Mouse (Mus musculus): ENCODE data around the gene Pdk2.

Gene Pdk2

GRCm38 (mm10) chr11:95004136-95004936 is 36.8 kb downstream of the Pdk2 start:
- DNase-seq (ENCODE audit: low read depth in 1 of 2, low spot score in 2 of 2): no peak

GRCm38 (mm10) chr11:95002705-95003104 is 38.4 kb downstream of the Pdk2 start:
- no peak for DNase-seq (ENCODE audit: low read depth in 1 of 2, low spot score in 2 of 2)

GRCm38 (mm10) chr11:95001584-95002347 is 39.4 kb downstream of the Pdk2 start:
- no peak for DNase-seq (ENCODE audit: low read depth in 1 of 2, low spot score in 2 of 2)

- peak in 1 of 2 experiments; percentile 38 for DNase-seq (ENCODE audit: low read depth in 1 of 2, low spot score in 2 of 2)
Measured at GRCm38 (mm10) chr11:95001058-95001457, 40.1 kb downstream of the Pdk2 start.

- DNase-seq (ENCODE audit: low read depth in 1 of 2, low spot score in 2 of 2): no peak
Measured at GRCm38 (mm10) chr11:95000548-95000947, 40.6 kb downstream of the Pdk2 start.

- no peak for DNase-seq (ENCODE audit: low read depth in 1 of 2, low spot score in 2 of 2)
Measured at GRCm38 (mm10) chr11:95000128-95000527, 41.0 kb downstream of the Pdk2 start.

- DNase-seq (ENCODE audit: low read depth in 1 of 2, low spot score in 2 of 2): no peak
Measured at GRCm38 (mm10) chr11:94998041-94998531, 43.1 kb downstream of the Pdk2 start.

GRCm38 (mm10) chr11:94997596-94997995 is 43.6 kb downstream of the Pdk2 start:
- DNase-seq (ENCODE audit: low read depth in 1 of 2, low spot score in 2 of 2): no peak

GRCm38 (mm10) chr11:94996984-94997383 is 44.2 kb downstream of the Pdk2 start:
- DNase-seq (ENCODE audit: low read depth in 1 of 2, low spot score in 2 of 2): no peak

GRCm38 (mm10) chr11:94996101-94996500 is 45.1 kb downstream of the Pdk2 start:
- DNase-seq (ENCODE audit: low read depth in 1 of 2, low spot score in 2 of 2): no peak

GRCm38 (mm10) chr11:94994947-94995772 is 46.0 kb downstream of the Pdk2 start:
- DNase-seq (ENCODE audit: low read depth in 1 of 2, low spot score in 2 of 2): no peak

GRCm38 (mm10) chr11:94994208-94994814 is 46.8 kb downstream of the Pdk2 start:
- no peak for DNase-seq (ENCODE audit: low read depth in 1 of 2, low spot score in 2 of 2)

GRCm38 (mm10) chr11:94992754-94993606 is 48.2 kb downstream of the Pdk2 start:
- peak; percentile 56 to 80 for DNase-seq (ENCODE audit: low read depth in 1 of 2, low spot score in 2 of 2)

GRCm38 (mm10) chr11:94992480-94992753 is 48.7 kb downstream of the Pdk2 start:
- no peak for DNase-seq (ENCODE audit: low read depth in 1 of 2, low spot score in 2 of 2)

- DNase-seq (ENCODE audit: low read depth in 1 of 2, low spot score in 2 of 2): no peak
Measured at GRCm38 (mm10) chr11:94991641-94992479, 49.3 kb downstream of the Pdk2 start.

- DNase-seq (ENCODE audit: low read depth in 1 of 2, low spot score in 2 of 2): peak; percentile 68 to 86
Measured at GRCm38 (mm10) chr11:94990749-94991577, 50.2 kb downstream of the Pdk2 start, which contains the start of gene Ppp1r9b. TSS of gene Ppp1r9b (plus strand) at chr11:94991035.

GRCm38 (mm10) chr11:94990102-94990748 is 50.9 kb downstream of the Pdk2 start:
- DNase-seq (ENCODE audit: low read depth in 1 of 2, low spot score in 2 of 2): no peak

GRCm38 (mm10) chr11:94989562-94990017 is 51.6 kb downstream of the Pdk2 start:
- peak in 1 of 2 experiments; percentile 35 for DNase-seq (ENCODE audit: low read depth in 1 of 2, low spot score in 2 of 2)

Data from monocyte, adult 2 months (primary cell).